Mouse (Mus musculus): ENCODE measurements at regions not wholly inside any gene's neighbourhood (a gene's known extent, or its start where the extent isn't known, plus 50 kb on each side); places are given as distances from the start of the nearest gene placed in this dataset.
A peak's percentile ranks its signal among the peaks of the same experiment; 100 is the strongest.

DNA sequence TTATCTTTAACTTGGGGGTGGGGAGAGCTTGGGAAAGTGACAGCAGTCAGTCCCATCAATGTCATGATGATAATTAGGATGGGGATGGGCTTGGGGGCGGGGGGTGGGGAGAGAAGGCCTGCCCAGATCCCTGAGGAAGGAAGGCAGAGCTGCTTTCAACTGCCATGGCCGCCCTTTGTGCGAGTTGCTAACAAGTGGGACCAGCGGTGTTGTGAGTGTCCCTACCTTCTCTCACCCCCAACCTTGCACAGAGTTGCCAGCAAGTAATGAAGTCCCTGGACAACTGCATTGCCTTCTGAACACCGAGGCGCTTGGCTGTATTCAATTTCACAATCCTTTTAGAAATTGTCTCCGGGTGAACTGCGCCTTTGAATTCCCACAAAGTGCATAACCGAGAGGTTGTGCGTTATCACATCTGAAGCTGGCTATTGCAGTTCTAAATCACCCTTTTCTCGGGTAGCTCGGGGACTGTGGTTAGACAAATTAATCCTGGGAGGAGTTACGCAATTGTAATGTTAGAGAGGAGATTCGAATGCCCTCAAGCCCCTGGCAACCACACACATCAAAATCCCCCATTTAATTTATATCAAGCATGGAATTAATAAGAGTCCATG lies 257.9 kb upstream of the Daam1 start:
- 52% methylated on average over 14 of the region's 14 CpGs for WGBS
- Histone ChIP-seq H3K4me3 (no peak overlapping the region), H3K36me3 (no peaks in the 10 kb centered on the region), H3K4me1 (peaks cover 39% of the 10 kb centered on the region), H3K9me3 (replicated peaks) (no peaks in the 10 kb centered on the region), H3K27me3 (ENCODE audit: low read depth, poor library complexity, severe bottlenecking) (no peaks in the 10 kb centered on the region), H3K27ac (replicated peaks) (peak overlapping the region; percentile 60)
- no peak for DNase-seq (ENCODE audit: low spot score)

DNA sequence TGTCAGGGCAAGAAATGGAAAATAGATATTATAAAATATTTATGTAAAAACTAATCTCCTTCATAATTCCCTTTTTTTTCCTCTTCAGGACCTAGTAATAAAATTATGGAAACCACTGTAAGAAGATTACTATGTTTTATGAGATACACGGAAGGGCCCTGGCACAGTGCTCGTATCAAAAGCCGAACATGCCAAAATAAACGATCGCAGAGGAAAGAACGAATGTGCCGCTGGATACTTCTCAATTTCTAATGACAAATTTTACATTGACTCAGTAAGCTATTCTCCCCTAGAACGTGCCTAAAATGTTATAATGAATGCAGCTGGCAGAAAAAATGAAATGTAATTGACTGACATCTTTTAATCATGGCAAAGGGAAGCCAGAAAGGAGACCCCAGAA lies 257.4 kb upstream of the Daam1 start:
- peaks cover 41% of the 10 kb centered on the region for H3K4me1 ChIP-seq
- H3K27ac ChIP-seq (replicated peaks): no peak overlapping the region; the same call in 1 of the 2 replicates
- 93% methylated on average over 8 of the region's 8 CpGs for WGBS

DNA sequence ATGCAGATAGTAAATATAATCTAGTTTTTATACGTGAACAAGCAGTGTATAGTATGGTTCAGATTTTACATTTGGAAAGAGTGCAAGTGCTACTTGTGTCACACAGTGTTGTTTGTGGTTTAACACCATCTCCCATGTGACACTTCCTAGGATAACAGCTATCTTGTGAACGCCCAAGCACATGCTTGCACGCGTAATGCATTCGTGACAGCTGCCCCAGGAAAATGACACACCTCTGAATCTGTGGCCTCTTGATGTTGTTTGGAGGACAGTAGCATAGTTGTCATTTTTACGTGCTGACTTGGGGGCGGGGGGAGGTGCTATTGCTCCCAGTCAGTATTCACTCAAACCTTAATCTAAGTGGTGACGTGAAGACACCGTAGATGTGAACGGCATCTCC lies 256.2 kb upstream of the Daam1 start:
- Histone ChIP-seq H3K27ac (replicated peaks) (no peak overlapping the region), H3K27me3 (ENCODE audit: low read depth, poor library complexity, severe bottlenecking) (no peaks in the 10 kb centered on the region), H3K4me3 (no peak overlapping the region), H3K36me3 (no peaks in the 10 kb centered on the region), H3K9me3 (replicated peaks) (no peaks in the 10 kb centered on the region), H3K4me1 (peaks cover 47% of the 10 kb centered on the region)
- DNase-seq (ENCODE audit: low spot score): no peak
- 94% methylated on average over 10 of the region's 10 CpGs for WGBS

More for the DNA sequence above, 257.4 kb upstream of the Daam1 start:
- Histone ChIP-seq H3K4me3 (no peak overlapping the region), H3K27me3 (ENCODE audit: low read depth, poor library complexity, severe bottlenecking) (no peaks in the 10 kb centered on the region), H3K9me3 (replicated peaks) (no peaks in the 10 kb centered on the region), H3K36me3 (no peaks in the 10 kb centered on the region)
- DNase-seq (ENCODE audit: low spot score): no peak

DNA sequence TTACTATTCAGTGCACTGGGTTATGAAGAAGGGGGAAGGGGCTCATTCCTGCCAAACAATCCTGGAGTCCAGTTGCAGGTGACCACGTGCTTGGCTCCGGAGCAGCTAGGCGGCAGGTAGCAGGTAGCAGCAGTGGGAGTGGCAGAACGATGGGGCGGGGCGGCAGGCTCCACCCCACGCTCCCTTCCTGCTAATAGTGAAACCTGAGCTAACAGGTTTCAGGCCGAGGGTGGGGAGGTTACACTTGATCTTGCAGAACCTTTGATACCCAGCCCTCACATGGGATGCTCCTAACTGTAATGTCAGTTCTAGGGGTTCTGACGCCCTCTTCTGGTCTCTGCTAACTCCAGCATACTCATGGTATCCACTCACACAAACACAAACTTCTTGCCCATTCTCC lies 253.5 kb upstream of the Daam1 start:
- Histone ChIP-seq H3K36me3 (no peaks in the 10 kb centered on the region), H3K27me3 (ENCODE audit: low read depth, poor library complexity, severe bottlenecking) (no peaks in the 10 kb centered on the region), H3K9me3 (replicated peaks) (no peaks in the 10 kb centered on the region), H3K27ac (replicated peaks) (no peak overlapping the region), H3K4me3 (peak overlapping the region; percentile 40), H3K4me1 (peaks cover 35% of the 10 kb centered on the region)
- peak; percentile 17 for DNase-seq (ENCODE audit: low spot score)
- WGBS: 11% methylated on average over 9 of the region's 9 CpGs

DNA sequence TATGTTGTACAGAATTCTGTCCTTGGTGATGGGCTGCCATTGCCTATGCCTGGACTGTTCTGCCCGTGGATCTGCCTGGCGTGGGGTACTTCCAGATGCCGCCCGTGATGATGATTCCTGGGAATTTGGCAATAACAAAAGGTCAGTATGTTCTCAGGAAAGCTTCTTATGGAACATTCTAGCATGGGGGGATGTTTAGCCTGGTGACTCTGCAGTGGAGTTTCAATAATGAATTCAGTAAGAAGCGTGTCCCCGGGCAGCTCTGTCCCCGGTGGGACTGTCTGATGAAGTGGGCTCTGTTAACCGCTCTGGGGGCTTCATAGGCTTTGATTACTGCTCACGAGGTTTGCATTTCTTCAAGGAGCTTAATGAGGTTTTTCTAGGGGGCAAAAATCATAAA lies 252.9 kb upstream of the Daam1 start:
- no peaks in the 10 kb centered on the region for H3K36me3 ChIP-seq
- H3K27ac ChIP-seq (replicated peaks): no peak overlapping the region
- H3K4me3 ChIP-seq: no peak overlapping the region
- H3K9me3 ChIP-seq (replicated peaks): no peaks in the 10 kb centered on the region
- DNase-seq (ENCODE audit: low spot score): no peak
- 84% methylated on average over 9 of the region's 9 CpGs for WGBS
- peaks cover 29% of the 10 kb centered on the region for H3K4me1 ChIP-seq
- no peaks in the 10 kb centered on the region for H3K27me3 ChIP-seq (ENCODE audit: low read depth, poor library complexity, severe bottlenecking)

DNA sequence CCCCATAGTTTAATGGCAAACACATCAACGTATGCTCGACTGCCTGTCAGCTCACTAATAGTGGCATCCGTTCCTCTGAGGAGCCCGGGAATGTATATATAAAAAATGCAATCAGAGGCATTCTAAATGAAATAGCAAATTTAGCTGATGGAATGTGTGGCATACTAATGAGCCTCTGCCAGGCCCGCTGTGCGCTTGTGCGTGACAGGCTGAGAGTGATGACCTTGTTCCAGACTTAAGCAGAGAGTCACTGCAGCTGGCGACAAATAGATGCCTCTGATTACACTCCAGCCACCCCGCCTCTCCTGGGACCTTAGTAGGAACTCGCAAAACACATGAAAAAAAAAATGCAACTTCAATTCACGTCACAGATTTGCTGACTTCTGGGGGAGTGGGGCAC lies 252.0 kb upstream of the Daam1 start:
- Histone ChIP-seq H3K9me3 (replicated peaks) (no peaks in the 10 kb centered on the region), H3K27me3 (ENCODE audit: low read depth, poor library complexity, severe bottlenecking) (no peaks in the 10 kb centered on the region), H3K36me3 (no peaks in the 10 kb centered on the region), H3K4me3 (no peak overlapping the region), H3K4me1 (peaks cover 21% of the 10 kb centered on the region), H3K27ac (replicated peaks) (no peak overlapping the region)
- no peak for DNase-seq (ENCODE audit: low spot score)
- WGBS: 60% methylated on average over 11 of the region's 11 CpGs

DNA sequence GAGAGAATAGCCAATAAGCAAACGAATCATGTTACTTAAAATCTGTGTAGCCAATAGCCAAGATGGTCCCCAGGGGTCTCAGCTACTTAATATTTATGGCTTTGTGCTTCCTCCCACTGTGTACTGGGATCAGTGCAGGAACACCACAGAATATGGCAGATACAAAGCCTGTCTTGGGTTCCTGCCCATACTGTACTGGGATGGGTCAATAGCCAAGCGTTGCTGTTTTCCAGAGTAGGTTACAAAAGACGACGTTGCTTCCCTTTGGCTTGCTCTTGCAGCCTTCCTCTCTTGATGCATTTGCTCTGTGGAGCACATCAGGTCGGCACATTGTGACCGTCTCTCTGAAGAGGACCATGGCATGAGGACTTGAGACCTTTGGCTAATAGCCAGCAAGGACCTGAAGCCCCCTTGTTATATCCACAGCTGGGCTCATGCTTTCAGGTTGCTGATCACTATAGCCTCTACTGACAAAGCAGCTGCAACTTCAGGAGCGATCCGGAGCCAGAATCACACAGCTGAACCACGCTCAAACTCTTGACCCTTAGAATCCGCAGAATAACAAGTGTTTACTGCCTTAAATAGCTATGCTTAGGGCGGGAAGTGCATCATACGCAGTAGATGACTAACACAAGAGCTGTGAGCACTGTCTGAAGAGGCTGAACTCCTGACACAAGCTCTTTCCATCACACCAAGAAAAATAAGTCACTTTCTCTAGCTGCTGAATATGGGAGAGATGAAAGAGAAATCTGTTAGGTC lies 250.2 kb upstream of the Daam1 start:
- WGBS: 90% methylated on average over 12 of the region's 12 CpGs
- no peak overlapping the region for H3K27ac ChIP-seq (replicated peaks)
- DNase-seq (ENCODE audit: low spot score): no peak

DNA sequence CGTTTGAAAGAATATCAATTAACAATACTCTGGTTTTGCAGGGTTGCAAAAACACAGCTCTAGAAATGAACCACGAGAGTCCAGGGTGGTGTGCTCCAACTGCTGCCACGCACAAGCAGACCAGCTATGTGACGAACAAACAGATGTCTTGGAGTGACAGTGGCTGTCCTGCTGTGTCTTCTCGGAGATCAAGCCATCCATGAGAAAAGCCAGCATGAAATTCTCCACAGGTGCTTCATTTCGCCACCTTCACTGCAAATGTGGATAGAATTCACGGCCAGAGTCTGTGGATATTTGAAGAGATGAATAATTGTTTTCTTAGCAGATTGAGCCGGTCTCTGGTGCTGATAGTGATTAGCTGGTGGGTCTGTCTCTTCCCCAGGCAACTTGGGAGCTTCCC lies 246.3 kb upstream of the Daam1 start:
- WGBS: 73% methylated on average over 8 of the region's 8 CpGs
- Histone ChIP-seq H3K27me3 (ENCODE audit: low read depth, poor library complexity, severe bottlenecking) (no peaks in the 10 kb centered on the region), H3K9me3 (replicated peaks) (no peaks in the 10 kb centered on the region), H3K4me3 (no peak overlapping the region), H3K36me3 (no peaks in the 10 kb centered on the region), H3K4me1 (0 out of 2 replicates have a peak, but pooled peaks cover 2% of the 10 kb centered on the region), H3K27ac (replicated peaks) (no peak overlapping the region)
- no peak for DNase-seq (ENCODE audit: low spot score)

More for the DNA sequence above, 250.2 kb upstream of the Daam1 start:
- peaks cover 21% of the 10 kb centered on the region for H3K4me1 ChIP-seq
- no peaks in the 10 kb centered on the region for H3K36me3 ChIP-seq
- H3K4me3 ChIP-seq: no peak overlapping the region
- no peaks in the 10 kb centered on the region for H3K9me3 ChIP-seq (replicated peaks)
- H3K27me3 ChIP-seq (ENCODE audit: low read depth, poor library complexity, severe bottlenecking): no peaks in the 10 kb centered on the region

DNA sequence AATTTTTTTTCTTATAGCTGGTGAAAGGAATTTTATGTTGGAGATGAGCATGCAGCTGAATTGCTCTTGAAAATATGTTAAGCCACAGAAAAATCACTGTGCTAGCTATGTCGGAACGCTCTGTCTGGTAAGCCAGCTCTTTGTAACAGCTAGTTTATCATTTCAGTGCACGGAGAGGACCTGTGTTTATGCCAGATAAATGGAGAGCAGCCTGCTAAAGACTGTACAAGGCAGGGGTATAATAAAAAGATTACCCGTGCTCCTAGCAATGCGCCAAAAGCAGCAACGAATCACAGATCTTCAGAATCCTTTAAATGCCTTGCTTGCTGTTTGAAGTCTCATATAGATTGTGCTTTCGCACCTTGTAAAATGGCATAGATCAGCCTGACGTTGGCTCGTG lies 232.2 kb upstream of the Daam1 start:
- no peak overlapping the region for H3K27ac ChIP-seq (replicated peaks)
- WGBS: 95% methylated on average over 9 of the region's 9 CpGs
- H3K36me3 ChIP-seq: no peaks in the 10 kb centered on the region
- H3K27me3 ChIP-seq (ENCODE audit: low read depth, poor library complexity, severe bottlenecking): no peaks in the 10 kb centered on the region
- H3K9me3 ChIP-seq (replicated peaks): no peaks in the 10 kb centered on the region
- H3K4me1 ChIP-seq: peaks cover 18% of the 10 kb centered on the region
- no peak for DNase-seq (ENCODE audit: low spot score)
- H3K4me3 ChIP-seq: no peak overlapping the region

DNA sequence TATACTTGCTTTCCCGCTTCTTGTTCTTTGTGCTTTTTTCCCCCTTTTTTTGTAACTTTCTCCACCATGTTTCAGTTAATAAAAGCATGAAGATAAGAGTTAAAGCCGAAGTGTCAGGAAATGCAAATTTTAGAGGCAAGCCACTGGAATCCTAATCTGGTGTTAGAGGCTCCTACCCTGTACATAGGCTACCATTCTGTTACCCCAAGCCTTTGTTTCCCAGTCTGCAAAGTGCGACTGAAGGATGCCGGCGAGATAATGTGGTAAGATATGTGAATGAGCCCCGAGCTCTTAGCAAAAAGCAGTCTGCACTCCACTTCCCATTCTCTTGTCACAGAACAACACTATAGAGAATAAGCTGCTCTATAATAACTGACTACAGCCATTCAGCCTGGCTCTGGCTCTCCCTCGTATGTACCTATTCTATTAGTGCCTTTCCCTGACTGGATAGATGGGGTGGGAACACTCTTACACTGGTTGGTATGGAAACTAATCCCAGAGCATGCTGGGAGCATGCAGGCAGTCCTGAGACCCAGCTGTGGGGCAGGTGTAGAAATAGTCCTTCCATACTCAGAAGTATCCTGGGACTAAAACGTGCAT lies 229.7 kb upstream of the Daam1 start:
- 67% methylated on average over 8 of the region's 8 CpGs for WGBS
- Histone ChIP-seq H3K4me3 (no peak overlapping the region), H3K27ac (replicated peaks) (peak overlapping the region; percentile 39), H3K36me3 (no peaks in the 10 kb centered on the region), H3K9me3 (replicated peaks) (no peaks in the 10 kb centered on the region), H3K4me1 (peaks cover 18% of the 10 kb centered on the region), H3K27me3 (ENCODE audit: low read depth, poor library complexity, severe bottlenecking) (no peaks in the 10 kb centered on the region)
- DNase-seq (ENCODE audit: low spot score): no peak

DNA sequence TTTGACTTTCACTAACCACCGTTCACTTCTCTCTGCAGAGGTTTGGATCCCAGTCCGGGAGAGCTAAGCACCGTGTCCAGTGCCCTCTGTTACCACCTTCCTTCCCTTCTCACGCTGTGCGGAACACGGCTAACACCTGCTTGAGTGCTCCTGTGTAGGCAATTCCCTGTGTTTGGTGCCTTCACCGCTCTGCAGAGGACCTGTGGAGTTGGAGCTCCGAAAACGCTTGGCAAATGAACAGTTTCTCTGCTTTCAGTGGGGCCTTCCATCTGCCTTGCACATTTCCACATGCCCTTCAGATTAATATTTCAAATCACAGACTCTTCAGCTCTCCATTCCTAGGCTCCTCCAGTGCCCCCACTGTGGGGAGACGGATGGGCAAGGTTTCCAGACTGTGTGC lies 227.7 kb upstream of the Daam1 start:
- Histone ChIP-seq H3K4me3 (no peak overlapping the region), H3K4me1 (peaks cover 18% of the 10 kb centered on the region), H3K27me3 (ENCODE audit: low read depth, poor library complexity, severe bottlenecking) (no peaks in the 10 kb centered on the region), H3K9me3 (replicated peaks) (no peaks in the 10 kb centered on the region), H3K27ac (replicated peaks) (no peak overlapping the region), H3K36me3 (no peaks in the 10 kb centered on the region)
- WGBS: 92% methylated on average over 10 of the region's 10 CpGs
- DNase-seq (ENCODE audit: low spot score): no peak

DNA sequence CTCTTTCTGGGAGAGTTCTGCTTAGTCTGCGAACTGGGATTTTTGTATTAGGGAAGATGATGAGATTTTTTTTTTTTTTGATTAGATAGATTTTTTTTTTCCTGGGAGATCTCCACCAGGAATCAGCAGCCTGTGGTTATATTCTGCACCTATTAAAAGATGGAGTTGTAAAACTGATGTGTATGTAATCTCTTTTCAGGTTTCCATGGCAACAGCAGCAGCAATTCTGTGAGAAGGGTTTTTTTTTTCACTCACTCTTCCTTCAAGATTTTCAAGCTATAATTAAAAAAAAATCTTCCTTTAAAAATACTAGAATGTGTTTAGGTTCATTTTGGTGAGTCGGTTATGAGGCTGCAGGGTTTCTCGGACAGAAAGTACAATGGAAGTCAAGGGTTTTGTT lies 224.5 kb upstream of the Daam1 start:
- no peak overlapping the region for H3K27ac ChIP-seq (replicated peaks)

DNA sequence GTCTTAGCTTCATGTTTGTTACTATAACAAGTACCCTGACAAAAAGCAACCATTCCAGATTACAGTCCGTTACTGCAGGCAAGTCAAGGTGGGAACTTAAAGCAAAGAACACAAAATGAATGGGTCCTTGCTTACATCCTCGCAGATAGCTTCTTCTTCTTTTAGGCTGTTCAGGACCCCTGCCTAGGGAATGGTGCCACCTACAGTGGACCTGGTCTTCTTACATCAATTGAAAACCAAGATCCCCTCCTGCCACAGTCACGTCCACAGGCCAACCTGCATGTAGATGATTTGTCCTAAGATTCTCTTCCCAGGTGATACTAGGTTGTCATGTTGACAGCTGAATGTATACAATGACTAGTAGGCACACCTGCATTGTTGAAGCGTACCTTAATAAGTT lies 222.9 kb upstream of the Daam1 start:
- no peaks in the 10 kb centered on the region for H3K4me1 ChIP-seq
- WGBS: 89% methylated on average over 4 of the region's 4 CpGs
- no peak overlapping the region for H3K4me3 ChIP-seq
- DNase-seq (ENCODE audit: low spot score): no peak
- H3K36me3 ChIP-seq: no peaks in the 10 kb centered on the region
- H3K27ac ChIP-seq (replicated peaks): no peak overlapping the region
- no peaks in the 10 kb centered on the region for H3K27me3 ChIP-seq (ENCODE audit: low read depth, poor library complexity, severe bottlenecking)
- H3K9me3 ChIP-seq (replicated peaks): no peaks in the 10 kb centered on the region; the same call in 1 of the 2 replicates

More for the DNA sequence above, 224.5 kb upstream of the Daam1 start:
- no peak for DNase-seq (ENCODE audit: low spot score)
- H3K4me1 ChIP-seq: peaks cover 4% of the 10 kb centered on the region
- H3K9me3 ChIP-seq (replicated peaks): no peaks in the 10 kb centered on the region; the same call in 1 of the 2 replicates
- no peaks in the 10 kb centered on the region for H3K27me3 ChIP-seq (ENCODE audit: low read depth, poor library complexity, severe bottlenecking)
- 77% methylated on average over 3 of the region's 3 CpGs for WGBS
- H3K36me3 ChIP-seq: no peaks in the 10 kb centered on the region
- H3K4me3 ChIP-seq: no peak overlapping the region
